Mouse (Mus musculus): Measurements from ENCODE around the gene Dnajb13.

The Dnajb13 gene

DNA sequence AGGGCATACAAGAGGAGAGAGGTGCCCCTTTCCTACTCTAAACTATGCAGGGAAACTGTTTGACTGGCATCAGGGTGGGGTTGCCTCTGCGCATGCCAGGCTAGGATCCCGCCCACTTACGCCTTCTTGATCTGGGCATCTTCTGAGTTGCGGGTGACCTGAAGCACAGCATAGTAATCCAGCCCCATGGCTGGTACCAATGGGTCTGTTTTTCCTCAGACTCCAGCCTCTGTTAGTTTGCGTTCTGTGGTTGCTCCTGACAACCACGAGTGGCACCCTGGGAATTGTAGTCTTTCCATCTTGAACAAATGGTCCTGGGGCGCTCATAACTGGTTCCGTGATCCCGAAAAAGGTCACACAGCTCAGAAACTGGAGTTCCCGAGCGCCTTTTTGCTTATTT lies at the start of gene Dnajb13:
Dnajb13 (minus strand) TSS at position 388 of the 400 bp plus-strand sequence.
- no peak for DNase-seq (ENCODE audit: low spot score in 2 of 2)

DNA sequence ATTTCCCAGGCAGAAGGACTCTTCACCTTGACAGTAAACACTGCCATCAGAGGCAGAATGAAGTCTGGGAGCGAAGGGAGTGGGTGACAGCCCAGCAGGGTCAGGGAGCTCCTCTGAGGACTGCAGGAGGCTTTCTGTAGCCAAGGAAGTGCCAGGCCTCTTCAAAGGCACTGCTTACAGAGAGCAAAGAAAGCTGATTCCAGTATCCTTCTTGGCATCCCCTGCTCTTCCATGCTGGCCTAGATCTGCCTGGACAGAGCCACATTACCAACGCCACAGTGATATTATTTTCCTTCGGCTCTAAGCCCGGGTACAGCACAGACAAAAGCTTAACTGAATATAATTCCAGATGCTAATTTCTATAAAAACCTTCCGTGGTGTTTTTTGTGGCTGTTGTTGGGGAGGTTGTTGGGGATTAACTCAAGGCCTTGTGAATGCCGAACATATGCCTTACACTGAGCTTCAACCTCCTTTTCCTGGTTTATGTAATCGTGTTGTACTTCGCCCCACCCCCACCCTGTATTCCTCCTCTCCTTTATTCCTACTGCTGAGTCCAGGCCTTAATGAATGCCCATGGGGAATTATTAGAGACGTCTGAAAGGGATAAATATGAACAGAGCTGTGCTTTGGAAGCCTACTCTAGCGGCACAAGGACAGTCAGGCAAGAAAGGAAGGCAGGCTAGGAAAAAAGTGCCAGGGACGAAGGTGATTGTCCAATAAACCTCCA lies 47.3 kb upstream of the Dnajb13 start:
- no peak for DNase-seq (ENCODE audit: low spot score in 2 of 2)

DNA sequence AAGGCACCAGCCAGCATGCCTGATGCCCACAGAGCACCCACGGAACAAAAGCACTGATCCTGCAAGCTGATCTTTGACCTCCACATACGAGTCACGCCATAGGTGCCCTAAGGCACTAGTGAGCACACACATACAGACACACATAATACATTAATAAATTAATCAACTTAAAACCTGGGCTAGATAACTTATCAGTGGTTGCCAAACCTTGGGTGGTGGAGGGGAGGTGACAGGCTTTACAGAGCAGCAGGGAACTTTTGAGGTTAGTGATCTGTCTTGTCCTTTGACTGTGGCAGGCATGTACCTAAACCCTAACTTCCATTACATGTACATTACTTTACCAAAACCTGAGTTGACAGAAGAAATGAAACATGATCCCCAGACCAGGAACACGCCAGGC lies 44.6 kb upstream of the Dnajb13 start:
- DNase-seq (ENCODE audit: low spot score in 2 of 2), result no peak

DNA sequence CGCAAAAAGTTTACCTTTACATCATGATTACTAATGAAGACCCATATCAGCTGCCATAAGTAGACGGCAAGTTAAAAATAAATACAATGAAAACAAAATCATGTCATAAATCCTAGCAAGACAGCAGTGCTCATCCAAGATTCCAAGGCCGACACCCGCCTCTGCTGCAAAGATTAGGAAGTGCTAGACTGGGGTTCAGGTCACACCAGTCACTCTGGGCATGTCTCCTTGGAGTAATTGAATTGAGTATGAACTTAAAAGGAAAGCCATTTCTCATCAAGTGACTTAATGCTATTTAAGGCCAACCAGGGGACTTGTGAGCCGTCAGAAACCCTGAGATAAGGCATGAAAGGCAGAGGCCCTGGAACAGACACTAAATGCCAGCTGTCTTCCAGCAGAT lies 42.5 kb upstream of the Dnajb13 start:
- DNase-seq (ENCODE audit: low spot score in 2 of 2), result no peak

DNA sequence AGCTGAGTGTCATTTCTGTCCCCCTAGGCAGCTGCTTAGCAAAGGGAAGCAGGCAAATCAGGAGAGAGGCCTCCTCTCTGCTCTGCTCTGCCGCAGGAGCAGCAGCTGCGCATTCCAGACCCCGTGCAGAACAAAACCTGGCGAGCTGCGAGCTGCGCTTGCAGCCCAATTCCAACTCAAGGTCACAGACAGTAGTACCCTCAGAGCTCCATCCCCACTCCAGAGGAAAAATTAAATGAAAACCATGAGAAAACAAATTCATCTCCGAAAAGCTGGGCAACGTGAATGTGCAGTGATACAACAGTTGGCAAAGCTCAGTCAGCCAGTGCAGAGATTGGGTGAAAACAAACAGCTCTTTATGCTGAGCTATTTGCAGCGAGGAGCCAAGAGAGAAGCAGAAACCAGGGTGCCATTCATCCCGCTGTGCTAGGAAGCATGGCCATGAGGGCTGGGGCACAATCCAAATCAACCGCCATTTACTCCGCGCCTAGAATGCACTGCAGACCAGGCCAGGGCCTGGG lies 40.7 kb upstream of the Dnajb13 start:
- peak; percentile 36 to 44 for DNase-seq (ENCODE audit: low spot score in 2 of 2)

DNA sequence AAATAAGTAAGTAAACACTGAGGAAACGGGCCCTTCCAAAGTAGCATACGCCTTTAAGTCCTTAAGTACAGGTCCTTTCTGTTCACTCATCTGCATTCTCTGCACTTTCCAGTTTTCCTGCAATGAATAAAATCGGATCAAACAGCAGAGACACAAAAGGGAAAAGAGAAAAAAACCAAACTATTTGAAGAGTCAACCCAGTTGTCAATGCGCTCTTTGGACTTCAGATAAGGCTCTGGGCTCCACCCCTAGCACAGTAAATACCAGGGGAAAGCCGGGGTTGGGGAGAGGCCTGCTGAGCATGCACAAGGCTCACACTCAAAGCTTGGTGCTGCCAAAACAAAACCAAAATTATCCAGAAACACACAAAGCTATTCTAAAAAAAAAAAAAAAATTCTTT lies 40.2 kb upstream of the Dnajb13 start:
- no peak for DNase-seq (ENCODE audit: low spot score in 2 of 2)

DNA sequence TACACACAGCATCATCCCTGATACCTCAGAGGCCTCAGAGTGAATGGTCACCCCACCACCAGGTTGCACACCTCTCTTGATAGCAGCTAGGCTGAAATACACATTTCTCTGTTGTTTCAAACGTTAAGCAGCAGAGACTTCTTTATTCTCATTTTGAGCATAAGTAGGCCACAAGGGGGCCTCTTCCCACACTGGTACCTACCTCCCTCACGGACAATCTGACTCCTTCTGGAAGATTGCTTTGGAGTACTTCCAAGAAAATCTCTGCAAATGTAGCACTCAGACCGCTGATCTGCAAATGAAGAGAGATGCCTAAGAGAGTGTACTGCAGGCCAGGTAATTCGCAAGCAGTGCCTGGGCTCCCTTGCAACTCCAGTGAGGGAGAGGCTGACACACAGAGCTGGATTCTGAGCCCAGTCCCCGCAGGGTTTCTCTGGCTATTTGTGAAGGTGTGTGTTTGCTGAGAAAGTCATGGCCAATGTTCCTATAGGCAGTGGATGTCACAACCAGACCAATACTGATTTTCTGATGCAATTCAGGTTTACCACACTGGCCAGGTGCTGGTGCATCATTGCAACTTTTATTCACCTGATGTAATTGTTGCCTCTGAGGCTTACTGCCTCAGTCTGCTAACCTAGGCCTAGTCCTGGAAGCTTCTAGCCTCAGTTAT lies 35.7 kb upstream of the Dnajb13 start:
- peak; percentile 34 to 50 for DNase-seq (ENCODE audit: low spot score in 2 of 2)

DNA sequence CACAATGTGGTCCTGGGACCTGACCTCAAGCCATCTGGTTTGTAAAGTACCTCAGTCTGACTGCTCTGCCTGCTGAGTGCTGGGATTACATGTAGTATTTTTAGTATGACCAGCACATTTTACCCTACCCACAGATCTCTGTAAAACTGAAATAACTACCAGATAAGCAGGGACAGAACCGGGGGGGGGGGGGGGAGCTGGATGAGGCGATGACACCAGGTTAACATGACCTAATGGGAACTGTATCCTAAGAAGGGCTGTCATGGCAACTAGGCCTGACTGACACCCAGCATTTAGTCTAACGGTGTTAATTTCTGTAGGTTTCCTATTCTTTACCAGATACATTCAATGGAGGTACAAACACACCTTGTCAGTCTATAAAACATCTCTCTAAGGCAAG lies 35.0 kb upstream of the Dnajb13 start:
- no peak for DNase-seq (ENCODE audit: low spot score in 2 of 2)

DNA sequence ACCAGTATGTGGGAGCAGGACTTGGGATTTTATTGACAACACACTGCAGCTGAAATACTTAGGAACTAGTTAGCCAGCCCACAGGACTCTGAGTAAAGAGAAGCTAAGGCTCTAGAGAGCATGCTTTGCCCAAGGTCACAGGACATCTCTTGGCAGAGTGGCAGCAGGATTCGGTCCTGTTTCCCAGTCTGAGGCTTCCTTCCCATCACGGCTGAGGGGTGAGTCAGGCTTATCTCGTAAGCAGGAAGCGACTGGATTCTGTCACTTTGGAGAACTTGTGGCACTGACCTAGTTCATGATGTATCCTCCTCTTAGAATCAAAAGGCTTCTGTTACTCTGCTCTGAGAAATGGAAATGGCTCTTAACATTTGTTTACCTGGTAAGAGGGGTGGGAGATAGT lies 32.9 kb upstream of the Dnajb13 start:
- DNase-seq (ENCODE audit: low spot score in 2 of 2), result no peak

DNA sequence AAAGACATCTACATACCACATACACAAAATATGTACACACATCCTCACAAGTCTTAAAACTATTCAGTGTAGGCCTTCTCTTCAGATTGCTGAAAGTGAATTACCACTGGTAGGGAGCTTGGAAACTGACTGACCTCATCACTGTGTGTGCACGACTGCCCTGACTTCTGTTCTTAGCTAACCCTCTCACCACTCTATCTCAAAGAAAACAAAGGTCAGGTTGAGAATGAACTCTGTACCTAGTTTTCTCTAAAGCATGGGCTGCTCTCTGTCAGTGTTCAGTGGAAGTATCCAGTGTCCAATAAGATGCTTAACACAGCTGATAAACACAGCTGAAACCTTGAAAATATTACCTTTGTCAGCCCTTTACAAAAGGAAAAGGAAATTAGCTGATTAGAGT lies 29.7 kb upstream of the Dnajb13 start:
- no peak for DNase-seq (ENCODE audit: low spot score in 2 of 2)

DNA sequence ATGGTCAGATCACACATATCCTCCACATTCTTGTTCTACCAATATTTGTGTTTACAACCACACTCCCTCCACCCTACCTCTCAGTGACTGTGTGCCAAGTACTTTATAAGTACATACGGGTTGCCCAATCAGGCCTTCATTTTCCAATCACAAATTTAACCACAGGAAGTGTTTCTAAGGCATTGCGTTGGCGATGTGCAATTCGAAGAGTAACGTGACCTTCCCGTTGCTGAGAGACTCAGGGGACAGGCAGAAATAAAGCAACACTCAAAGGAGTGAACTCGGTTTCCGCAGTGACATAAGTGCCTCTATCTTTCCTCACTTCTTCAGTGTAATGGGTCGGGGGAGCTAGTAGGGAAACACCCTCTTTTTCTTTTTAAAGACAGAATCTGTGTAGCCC lies 24.8 kb upstream of the Dnajb13 start:
- no peak for DNase-seq (ENCODE audit: low spot score in 2 of 2)

DNA sequence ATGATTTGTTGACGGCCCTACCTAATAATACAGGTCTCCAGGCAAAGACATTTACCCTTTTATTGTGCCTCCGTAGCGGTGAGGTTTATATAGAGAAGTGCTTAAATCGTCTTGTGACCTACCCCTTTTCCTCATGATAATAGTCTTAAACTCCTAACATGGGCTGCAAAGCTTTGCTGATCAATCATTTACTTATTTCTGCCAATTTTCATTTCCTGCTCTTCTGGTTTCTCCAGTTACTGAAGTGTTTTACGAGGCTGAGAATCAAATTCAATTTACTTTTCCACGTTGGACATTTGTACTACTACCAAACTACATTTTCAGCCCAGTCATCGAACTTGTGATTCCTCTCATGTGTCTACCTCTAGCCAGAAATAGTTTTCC lies 22.8 kb upstream of the Dnajb13 start:
- no peak for DNase-seq (ENCODE audit: low spot score in 2 of 2)

DNA sequence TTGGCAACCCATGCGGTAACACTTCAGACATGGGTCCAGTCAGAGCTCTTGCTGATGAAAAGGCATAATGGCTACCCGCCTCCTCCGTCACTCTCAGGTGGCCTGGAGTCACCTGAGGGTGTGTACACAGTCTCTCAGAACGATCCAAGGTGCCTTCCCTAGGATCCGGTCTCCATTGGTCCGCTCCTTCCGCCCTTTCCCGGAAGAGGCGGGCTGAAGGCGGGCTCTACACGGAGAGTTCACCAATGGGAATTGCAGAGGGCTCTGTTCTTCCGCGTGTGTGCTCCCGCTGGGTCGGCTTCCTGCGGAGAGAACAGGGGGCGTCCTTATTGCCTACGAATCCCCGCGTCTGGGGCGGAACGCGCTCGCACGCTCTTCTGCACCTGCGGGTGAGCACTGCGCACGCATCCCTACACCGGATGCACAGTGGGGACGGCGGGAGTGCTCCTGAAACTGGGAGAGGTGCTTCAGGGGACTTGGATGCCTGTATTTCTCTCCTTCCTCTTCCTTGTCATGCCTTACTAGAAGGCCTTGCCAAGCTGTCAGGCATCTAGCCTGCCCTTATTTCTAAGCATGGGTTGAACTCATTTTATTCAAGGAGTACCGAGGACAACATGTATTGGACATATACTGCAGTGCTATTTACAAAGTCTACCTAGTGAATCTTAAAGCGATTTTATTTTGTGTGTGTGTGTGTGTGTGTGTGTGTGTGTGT lies 22.2 kb upstream of the Dnajb13 start, which contains the start of gene Coa4:
Coa4 (plus strand) TSS at position 268 of the 715 bp plus-strand sequence.
- DNase-seq (ENCODE audit: low spot score in 2 of 2), result peak; percentile 81 to 84

DNA sequence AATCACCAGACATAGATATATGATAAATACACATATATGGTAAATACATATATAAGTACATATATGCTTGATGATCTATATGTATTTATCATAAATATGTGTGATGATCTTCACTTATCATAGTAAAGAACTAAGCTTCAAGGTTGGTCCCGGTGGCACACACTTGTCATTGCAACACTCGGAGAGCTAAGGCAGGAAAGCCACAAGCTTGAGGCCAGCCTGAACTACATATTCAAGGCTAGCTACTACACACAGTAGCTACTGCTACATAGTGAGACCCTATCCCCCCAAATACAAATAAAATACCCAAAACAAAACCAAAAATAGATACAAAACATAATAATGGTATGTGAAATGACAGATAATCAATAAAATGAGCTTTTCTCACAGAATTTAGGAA lies 21.1 kb upstream of the Dnajb13 start:
- DNase-seq (ENCODE audit: low spot score in 2 of 2), result no peak

DNA sequence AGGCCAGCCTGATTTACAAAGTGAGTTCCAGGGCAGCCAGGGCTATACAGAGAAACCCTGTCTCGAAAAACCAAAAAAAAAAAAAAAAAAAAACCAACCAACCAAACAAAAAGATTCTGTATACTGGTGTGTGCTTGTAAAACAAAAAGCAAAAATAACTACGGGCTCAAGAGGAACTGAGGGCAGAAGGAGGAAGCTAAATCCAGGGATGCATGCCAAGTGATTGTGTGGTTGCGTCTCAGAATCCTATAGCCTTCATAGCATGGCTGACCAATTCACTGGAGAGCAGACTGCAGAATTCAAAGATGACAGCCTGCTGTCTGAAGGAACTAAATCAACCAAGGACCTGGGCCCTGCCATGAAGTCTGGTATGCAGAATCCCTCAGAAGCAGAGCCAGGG lies 19.5 kb upstream of the Dnajb13 start:
- DNase-seq (ENCODE audit: low spot score in 2 of 2), result no peak

DNA sequence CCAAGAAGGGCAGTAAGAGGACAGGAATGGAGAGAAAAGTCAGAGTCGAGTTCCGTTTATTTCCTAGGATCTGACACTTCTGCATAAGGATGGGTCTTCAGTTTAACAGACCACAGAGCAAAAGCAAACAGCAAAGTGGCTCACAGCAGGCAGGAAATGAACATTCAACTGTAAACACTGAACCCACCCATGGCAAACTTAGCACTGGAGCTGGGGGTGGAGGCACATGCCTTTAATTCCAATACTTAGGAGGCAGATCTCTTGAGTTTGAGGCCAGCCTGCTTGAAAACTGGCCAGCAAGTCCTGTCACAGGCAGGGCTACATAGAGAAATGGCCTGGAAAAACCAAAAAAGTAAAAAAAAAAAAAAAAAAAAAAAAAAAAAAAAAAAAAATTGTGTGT lies 18.7 kb upstream of the Dnajb13 start:
- no peak for DNase-seq (ENCODE audit: low spot score in 2 of 2)

DNA sequence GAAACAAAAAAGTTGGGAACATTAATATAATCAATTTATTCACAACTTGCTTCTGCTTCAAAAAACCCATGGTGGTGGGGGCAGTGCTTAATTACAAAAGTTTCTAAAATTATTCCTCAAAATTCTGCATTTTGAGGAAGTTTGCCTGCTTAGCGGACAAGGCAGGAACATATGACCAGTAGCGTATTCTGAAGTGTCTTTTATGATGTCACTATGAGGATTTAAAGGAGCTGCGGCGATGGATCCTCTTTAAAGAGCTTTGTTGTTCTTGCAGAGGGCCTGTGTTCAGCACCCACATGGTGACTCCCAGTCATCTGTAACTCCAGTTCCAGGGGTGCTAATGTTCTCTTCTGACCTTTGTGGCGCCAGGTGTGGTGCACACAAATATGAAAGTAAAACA lies 16.0 kb upstream of the Dnajb13 start:
- DNase-seq (ENCODE audit: low spot score in 2 of 2), result no peak

DNA sequence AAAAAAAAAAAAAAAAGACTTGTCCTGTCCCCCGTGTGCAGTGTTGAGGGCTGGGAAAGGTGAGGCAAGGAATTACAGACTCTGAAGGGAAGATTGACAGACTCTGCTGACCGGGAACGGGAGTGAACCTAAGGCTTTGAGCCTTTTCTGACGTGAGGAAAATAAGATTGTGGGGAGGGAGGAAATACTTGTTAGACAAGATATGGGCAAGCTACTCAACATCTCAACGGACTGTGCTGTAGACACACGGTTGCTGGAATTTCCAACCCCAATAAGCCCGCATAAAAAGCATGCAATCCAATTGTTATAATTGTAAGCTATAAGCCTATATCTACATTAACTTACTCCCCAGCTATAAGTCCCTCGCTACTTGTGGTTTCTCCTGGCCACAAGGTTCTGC lies 9.9 kb upstream of the Dnajb13 start:
- DNase-seq (ENCODE audit: low spot score in 2 of 2), result no peak

DNA sequence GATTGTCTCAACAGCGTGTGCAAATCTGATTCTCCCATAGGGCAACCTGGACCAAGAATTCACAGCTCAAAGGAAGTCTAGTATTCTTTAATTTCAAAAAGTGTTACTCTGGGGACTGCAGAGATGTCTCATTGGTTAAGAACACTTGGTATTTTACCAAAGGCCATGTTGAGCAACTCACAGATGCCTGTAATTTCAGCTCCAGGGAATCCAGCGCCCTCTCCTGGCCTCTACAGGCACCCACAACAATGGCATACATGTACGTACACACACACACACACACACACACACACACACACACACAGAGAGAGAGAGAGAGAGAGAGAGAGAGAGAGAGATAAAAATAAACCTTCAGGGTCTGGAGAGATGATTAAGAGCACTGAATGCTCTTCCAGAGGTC lies 7.5 kb upstream of the Dnajb13 start:
- DNase-seq (ENCODE audit: low spot score in 2 of 2), result no peak

DNA sequence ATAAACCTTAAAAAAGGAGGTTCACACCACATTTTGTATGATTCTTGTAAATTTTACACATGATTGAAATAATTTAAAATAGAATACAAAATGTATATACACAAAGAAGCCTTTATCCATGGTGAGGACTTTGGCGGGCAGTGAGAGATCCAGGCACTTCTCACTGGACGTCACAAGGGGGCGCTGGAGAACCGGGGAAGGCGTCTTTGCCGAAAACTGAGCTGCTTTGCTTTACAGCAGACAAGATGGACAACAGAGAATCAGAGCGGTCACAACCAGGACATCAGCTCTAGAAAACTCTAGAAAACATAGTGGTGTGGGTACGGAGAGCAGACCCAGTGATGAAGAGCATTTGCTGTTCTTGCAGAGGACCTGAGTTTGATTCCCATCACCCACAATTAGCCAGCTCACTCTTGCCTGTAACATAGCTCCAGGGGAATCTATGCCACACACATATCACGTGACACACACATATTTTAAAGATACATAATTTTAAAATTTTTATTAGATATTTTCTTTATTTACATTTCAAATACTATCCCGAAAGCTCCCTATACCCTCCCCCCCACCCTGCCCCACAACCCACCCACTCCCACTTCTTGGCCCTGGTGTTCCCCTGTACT lies 6.0 kb upstream of the Dnajb13 start:
- DNase-seq (ENCODE audit: low spot score in 2 of 2), result peak in 1 of 2 experiments; percentile 72

DNA sequence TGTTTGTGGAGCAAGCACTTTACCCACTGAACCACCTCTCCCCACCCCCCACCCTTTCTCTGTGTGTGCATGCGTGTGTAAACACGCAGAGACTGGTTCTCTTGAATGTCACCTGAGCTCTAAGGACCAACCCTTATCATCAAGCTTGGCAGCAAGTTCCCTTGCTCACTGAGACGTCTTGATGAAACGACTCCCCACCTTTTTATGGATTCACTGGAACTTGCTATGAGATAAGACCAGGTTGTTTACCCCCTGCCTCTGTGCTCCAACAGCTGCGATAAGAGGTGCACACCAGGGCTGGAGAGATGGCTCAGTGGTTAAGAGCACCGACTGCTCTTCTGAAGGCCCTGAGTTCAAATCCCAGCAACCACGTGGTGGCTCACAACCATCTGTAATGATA lies 5.4 kb upstream of the Dnajb13 start:
- DNase-seq (ENCODE audit: low spot score in 2 of 2), result no peak

DNA sequence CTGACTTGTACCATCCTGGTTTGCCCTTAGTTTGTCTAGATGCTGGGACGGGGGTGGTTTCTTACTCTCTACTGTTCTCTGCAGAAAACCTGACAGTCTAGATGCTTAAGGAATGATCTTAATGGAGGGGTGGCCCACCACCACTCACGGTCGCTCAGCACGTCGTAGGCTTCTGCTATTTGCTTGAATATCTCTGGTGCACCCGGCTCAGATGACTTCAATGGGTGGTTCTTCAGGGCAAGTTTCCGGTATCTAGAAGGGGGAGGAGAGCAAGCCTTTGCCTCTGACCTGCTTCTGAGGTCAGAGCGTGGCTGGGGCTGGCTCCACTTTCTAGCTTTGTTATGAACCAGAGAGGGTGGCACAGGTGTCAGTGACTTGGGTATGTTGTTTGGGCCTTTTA lies 3.2 kb downstream of the Dnajb13 start:
- DNase-seq (ENCODE audit: low spot score in 2 of 2), result no peak
